Mouse (Mus musculus): ENCODE results near the gene Trim26.

DNA sequence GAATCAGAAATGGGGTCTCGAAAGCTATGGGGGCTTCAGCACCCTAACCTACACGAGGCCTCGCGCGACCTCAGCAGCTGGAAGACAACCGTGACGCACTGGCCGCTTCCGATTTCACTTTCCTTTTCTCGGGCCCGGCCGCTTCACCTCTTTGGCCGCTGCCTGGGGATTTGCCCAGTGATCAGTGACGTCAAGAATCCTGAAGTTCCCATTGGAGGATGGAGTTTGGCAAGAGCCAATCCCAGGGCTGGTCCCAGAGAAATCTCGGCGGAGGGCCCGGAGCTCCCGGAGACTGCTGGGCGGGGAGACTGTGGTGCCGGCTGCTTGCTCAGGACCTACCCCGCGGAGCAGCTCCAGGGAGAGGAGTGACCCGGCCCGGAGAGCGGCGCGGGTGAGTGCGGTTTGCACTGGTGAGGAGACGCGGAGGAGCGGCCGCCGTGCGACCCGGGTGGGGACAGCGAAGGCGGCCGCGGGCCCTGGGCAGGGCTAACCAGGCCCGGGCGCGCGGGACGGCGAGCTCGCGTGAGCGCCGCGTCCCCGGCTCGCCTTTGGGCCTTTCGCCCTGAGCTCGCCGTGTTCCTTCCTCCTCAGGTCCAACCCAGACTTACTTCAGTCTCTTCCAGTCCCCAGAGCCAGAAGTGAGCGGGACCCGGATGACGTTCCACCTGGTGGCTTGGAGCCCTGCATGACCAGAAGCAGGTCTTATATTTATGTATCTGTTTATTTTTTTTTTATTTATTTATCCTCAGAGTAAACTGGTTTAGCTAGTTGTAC is at the start of gene Trim26:
- TF ChIP-seq CTCF (IDR thresholded peaks at IDR 0.05; ENCODE audit: low read depth, low read length) = no peak
- TF ChIP-seq POLR2A (IDR thresholded peaks at IDR 0.05; ENCODE audit: extremely low read depth, insufficient read depth, low read length) = peak; percentile 91

All from liver, adult 2 months (tissue).